Mouse (Mus musculus) liver, postnatal 0 days (tissue): ENCODE results near the gene Itgb5. TPM values are rescaled to one million over a fixed set of nuclear protein-coding genes. Genes with fewer than 3 reads are reported as not detected.

Experiments used
- ATAC-seq: fragments of 200-750 bp; cut with Nextera tagmentation; 2 replicates; pipeline ENCODE4 v1.8.0; 2017; ENCODE audit warnings: mild to moderate bottlenecking, moderate library complexity
- DNase-seq: peaks from one replicate; pipeline ENCODE4 v3.0.0-alpha.2; 2016
- H3K27ac ChIP-seq: fragments of 300-500 bp; sonication (generic); 2 replicates; pipeline ENCODE4 v1.5.1; 2014; ENCODE audit warnings: antibody characterized with exemption, moderate library complexity, mild to moderate bottlenecking, low read depth
- H3K27me3 ChIP-seq: fragments of 300-500 bp; sonication (generic); 2 replicates; pipeline ENCODE4 v1.6.1; 2014; ENCODE audit warnings: low read length, control low read depth, mixed read lengths; ENCODE audit not compliant: insufficient read depth
- H3K36me3 ChIP-seq: fragments of 300-500 bp; sonication (generic); replicated peaks from 2 replicates; pipeline ENCODE4 v1.6.1; 2014; ENCODE audit warnings: mild to moderate bottlenecking, control low read depth, low read length, moderate library complexity, mixed read lengths; ENCODE audit not compliant: insufficient read depth
- H3K4me1 ChIP-seq: fragments of 300-500 bp; sonication (generic); 2 replicates; pipeline ENCODE4 v1.6.1; 2014; ENCODE audit warnings: antibody characterized with exemption, mild to moderate bottlenecking, control low read depth; ENCODE audit not compliant: insufficient read depth
- H3K4me2 ChIP-seq: fragments of 300-500 bp; sonication (generic); 2 replicates; pipeline ENCODE4 v1.6.1; 2014; ENCODE audit warnings: low read depth, mild to moderate bottlenecking, low read length, moderate library complexity, mixed read lengths
- H3K4me3 ChIP-seq: fragments of 300-500 bp; sonication (generic); 2 replicates; pipeline ENCODE4 v1.5.1; 2014; ENCODE audit warnings: low read depth, low read length
- H3K9ac ChIP-seq: fragments of 300-500 bp; sonication (generic); replicated peaks from 2 replicates; pipeline ENCODE4 v1.6.1; 2014; ENCODE audit warnings: mild to moderate bottlenecking, moderate library complexity
- H3K9me3 ChIP-seq: fragments of 300-500 bp; sonication (generic); 2 replicates; pipeline ENCODE4 v1.6.1; 2016; ENCODE audit warnings: mild to moderate bottlenecking, control low read depth, low read length, mixed read lengths
- CTCF ChIP-seq: sonication (generic); IDR thresholded peaks from 2 replicates; pipeline ENCODE4 v1.5.1; 2016; ENCODE audit warnings: antibody characterized with exemption, low read depth
- EP300 ChIP-seq: IDR thresholded peaks from 2 replicates; pipeline ENCODE4 v1.6.1; 2016; ENCODE audit warnings: antibody characterized with exemption, low read depth, mild to moderate bottlenecking
- WGBS: fragments of 180-500 bp; shearing (Covaris S2); extraction: QIAGEN DNeasy Blood & Tissue Kit; methylation state at CpG from one replicate; pipeline ENCODE4 v1.1.7; 2014; ENCODE audit not compliant: insufficient replicate concordance; 5-methylcytosine and 5-hydroxymethylcytosine counted together
- polyA plus RNA-seq: library from polyadenylated mRNA; unstranded; fragments of >200 nt; fragmentation: Nextera tagmentation; extraction: Ambion mirVana; gene quantifications from 2 replicates; pipeline ENCODE4 v1.2.1, GENCODE M21; 2015

The Itgb5 gene
- polyA plus RNA-seq, 1 experiment from 2014 or later = 16.1 TPM

DNA sequence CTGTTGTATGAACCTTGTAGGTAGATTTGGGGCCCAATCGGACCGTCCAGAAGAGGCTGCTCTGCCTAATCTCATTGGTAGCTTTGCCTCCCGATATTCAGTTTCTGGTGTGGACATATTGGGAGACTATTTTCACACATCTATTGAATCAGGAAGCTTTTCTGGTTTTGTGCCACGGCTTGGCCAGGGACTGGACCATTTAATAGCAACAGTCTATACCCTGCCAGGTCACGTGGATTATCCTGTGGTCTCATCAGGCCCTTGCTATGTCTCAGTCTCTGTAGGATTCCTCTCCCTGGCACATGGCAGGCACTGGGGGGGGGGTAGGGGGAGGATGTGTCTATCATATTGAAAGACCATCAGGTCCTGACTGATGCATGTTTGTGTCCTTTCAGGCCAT, 110.6 kb downstream of the Itgb5 start:
- H3K27me3 ChIP-seq = no peaks in the 10 kb centered on the region
- H3K27ac ChIP-seq = no peak overlapping the region
- H3K4me3 ChIP-seq = no peak overlapping the region
- DNase-seq (no peak), ATAC-seq (no peak)
- TF ChIP-seq CTCF (no peak), EP300 (no peak)
- peaks cover 11% of the 10 kb centered on the region for H3K4me1 ChIP-seq
- H3K4me2 ChIP-seq = no peak overlapping the region
- no peaks in the 10 kb centered on the region for H3K9me3 ChIP-seq
- no peak overlapping the region for H3K9ac ChIP-seq
- 74% methylated on average over 5 of the region's 5 CpGs for WGBS
- no peaks in the 10 kb centered on the region; the same call in 1 of the 2 replicates for H3K36me3 ChIP-seq

- TF ChIP-seq EP300 (no peak), CTCF (no peak)
- H3K27ac ChIP-seq = no peak overlapping the region
- no peak overlapping the region for H3K9ac ChIP-seq
- no peaks in the 10 kb centered on the region for H3K9me3 ChIP-seq
- WGBS = 46% methylated on average over 11 of the region's 11 CpGs
- no peaks in the 10 kb centered on the region for H3K27me3 ChIP-seq
- H3K4me2 ChIP-seq = no peak overlapping the region
- no peaks in the 10 kb centered on the region; the same call in 1 of the 2 replicates for H3K36me3 ChIP-seq
- no peak for DNase-seq
- no peak overlapping the region for H3K4me3 ChIP-seq
- H3K4me1 ChIP-seq = peaks cover 16% of the 10 kb centered on the region
- ATAC-seq = peak; percentile 51; the same call in 1 of the 2 replicates
Observed at GRCm38 (mm10) chr16:33941271-33941781, 111.9 kb downstream of the Itgb5 start.

- H3K9ac ChIP-seq = no peak overlapping the region
- TF ChIP-seq CTCF (no peak), EP300 (no peak)
- H3K36me3 ChIP-seq = no peaks in the 10 kb centered on the region; the same call in 1 of the 2 replicates
- 77% methylated on average over 11 of the region's 11 CpGs for WGBS
- no peaks in the 10 kb centered on the region for H3K27me3 ChIP-seq
- DNase-seq (peak; percentile 45), ATAC-seq (no peak)
- no peak overlapping the region for H3K4me2 ChIP-seq
- no peak overlapping the region for H3K27ac ChIP-seq
- no peaks in the 10 kb centered on the region for H3K9me3 ChIP-seq
- H3K4me3 ChIP-seq = no peak overlapping the region
- peaks cover 23% of the 10 kb centered on the region for H3K4me1 ChIP-seq
Observed at GRCm38 (mm10) chr16:33942341-33942740, 112.9 kb downstream of the Itgb5 start.

DNA sequence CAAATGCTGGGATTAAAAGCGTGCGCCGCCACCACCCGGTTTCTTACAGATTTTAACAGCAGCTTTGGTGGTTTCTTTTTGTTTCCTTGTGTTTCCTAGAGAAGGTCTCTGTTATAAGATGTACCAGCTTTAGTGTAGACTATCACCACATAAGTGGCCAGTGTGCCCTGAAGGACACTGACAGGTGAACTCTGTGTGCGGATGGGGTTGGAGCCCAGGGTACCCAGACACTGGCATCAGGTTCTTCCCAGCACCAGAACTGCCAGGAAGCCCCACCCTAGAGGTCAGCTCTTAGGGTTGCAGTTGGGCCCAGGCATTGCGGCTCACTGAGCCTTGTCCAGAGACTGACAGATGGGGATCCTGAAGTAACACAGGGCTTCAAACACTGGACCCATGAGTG, 113.9 kb downstream of the Itgb5 start:
- no peak for TF ChIP-seq CTCF
- no peak for TF ChIP-seq EP300
- no peaks in the 10 kb centered on the region for H3K9me3 ChIP-seq
- ATAC-seq (no peak), DNase-seq (no peak)
- peaks cover 25% of the 10 kb centered on the region for H3K4me1 ChIP-seq
- H3K4me3 ChIP-seq = no peak overlapping the region
- H3K27ac ChIP-seq = no peak overlapping the region
- H3K36me3 ChIP-seq = no peaks in the 10 kb centered on the region
- WGBS = 94% methylated on average over 6 of the region's 6 CpGs
- H3K4me2 ChIP-seq = no peak overlapping the region
- no peak overlapping the region for H3K9ac ChIP-seq
- H3K27me3 ChIP-seq = no peaks in the 10 kb centered on the region

GRCm38 (mm10) chr16:33944126-33944525, 114.7 kb downstream of the Itgb5 start:
- no peak for TF ChIP-seq EP300
- no peak for TF ChIP-seq CTCF

DNA sequence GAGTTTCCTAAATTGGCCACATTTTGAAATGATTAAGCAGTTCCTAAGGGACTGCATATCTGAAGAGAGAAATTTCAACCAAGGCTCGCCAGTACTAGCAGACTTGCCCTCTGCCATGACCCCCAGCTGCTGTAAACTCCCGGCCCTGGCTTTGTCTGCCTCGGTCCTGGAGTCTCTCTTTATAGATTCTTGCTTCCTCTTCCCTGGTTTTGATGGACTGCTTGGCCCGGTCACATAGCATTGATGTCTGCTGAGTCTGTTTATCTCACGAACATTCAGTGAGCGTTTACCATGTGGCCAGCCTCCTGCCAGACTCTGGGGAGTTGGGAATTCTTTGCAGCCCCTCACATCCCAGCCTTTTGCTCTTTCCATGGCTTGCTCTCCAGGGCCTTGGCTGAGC, 115.3 kb downstream of the Itgb5 start:
- DNase-seq = no peak
- Histone ChIP-seq H3K4me1 (peaks cover 25% of the 10 kb centered on the region), H3K9me3 (no peaks in the 10 kb centered on the region), H3K27me3 (no peaks in the 10 kb centered on the region), H3K4me2 (no peak overlapping the region), H3K27ac (no peak overlapping the region), H3K9ac (no peak overlapping the region), H3K4me3 (no peak overlapping the region), H3K36me3 (no peaks in the 10 kb centered on the region)
- 33% methylated on average over 6 of the region's 6 CpGs for WGBS
- ATAC-seq = no peak
- no peak for TF ChIP-seq CTCF
- TF ChIP-seq EP300 = no peak

More at GRCm38 (mm10) chr16:33944126-33944525, 114.7 kb downstream of the Itgb5 start:
- no peak for ATAC-seq
- Histone ChIP-seq H3K4me2 (no peak overlapping the region), H3K36me3 (no peaks in the 10 kb centered on the region), H3K4me1 (peaks cover 25% of the 10 kb centered on the region), H3K9ac (no peak overlapping the region), H3K27me3 (no peaks in the 10 kb centered on the region), H3K9me3 (no peaks in the 10 kb centered on the region), H3K4me3 (no peak overlapping the region), H3K27ac (no peak overlapping the region)
- 74% methylated on average over 4 of the region's 4 CpGs for WGBS
- DNase-seq = no peak
